Mouse (Mus musculus) stomach, embryonic 15.5 days (tissue): Measurements from ENCODE around the gene Hbb-bh2. TPM values are rescaled to one million over a fixed set of nuclear protein-coding genes. Genes with fewer than 3 reads are reported as not detected.
"Not testable (repeated sequence)": the region's sequence is repeated elsewhere in the genome, so short reads cannot be mapped to it uniquely, and the experiment has no call there.

Experiments used
- ATAC-seq: fragments of 200-750 bp; cut with Nextera tagmentation; 2 replicates; pipeline ENCODE4 v1.8.0; 2017; ENCODE audit warnings: low read depth, moderate number of reproducible peaks, moderate TSS enrichment; ENCODE audit not compliant: insufficient read depth, low FRiP score
- H3K27ac ChIP-seq: fragments of 300-500 bp; sonication (generic); 2 replicates; pipeline ENCODE4 v1.5.1; 2015; ENCODE audit warnings: mild to moderate bottlenecking, inconsistent platforms
- H3K27me3 ChIP-seq: fragments of 300-500 bp; sonication (generic); replicated peaks from 2 replicates; pipeline ENCODE4 v1.6.1; 2015; ENCODE audit warnings: inconsistent platforms
- H3K36me3 ChIP-seq: fragments of 300-500 bp; sonication (generic); 2 replicates; pipeline ENCODE4 v1.6.1; 2015; ENCODE audit warnings: inconsistent platforms
- H3K4me1 ChIP-seq: fragments of 300-500 bp; sonication (generic); 2 replicates; pipeline ENCODE4 v1.6.1; 2015; ENCODE audit warnings: inconsistent platforms
- H3K4me2 ChIP-seq: fragments of 300-500 bp; sonication (generic); 2 replicates; pipeline ENCODE4 v1.6.1; 2015; ENCODE audit warnings: mild to moderate bottlenecking, inconsistent platforms
- H3K4me3 ChIP-seq: fragments of 300-500 bp; sonication (generic); replicated peaks from 2 replicates; pipeline ENCODE4 v1.5.1; 2015; ENCODE audit warnings: inconsistent platforms
- H3K9ac ChIP-seq: fragments of 300-500 bp; sonication (generic); 2 replicates; pipeline ENCODE4 v1.6.1; 2015; ENCODE audit warnings: inconsistent platforms
- H3K9me3 ChIP-seq: fragments of 300-500 bp; sonication (generic); 2 replicates; pipeline ENCODE4 v1.6.1; 2016; ENCODE audit warnings: inconsistent platforms
- WGBS: fragments of 180-500 bp; shearing (Covaris S2); methylation state at CpG from one replicate; pipeline ENCODE4 v1.1.7; 2015; 5-methylcytosine and 5-hydroxymethylcytosine counted together
- polyA plus RNA-seq: library from polyadenylated mRNA; unstranded; fragments of >200 nt; fragmentation: Nextera tagmentation; extraction: Ambion mirVana; gene quantifications from 2 replicates; pipeline ENCODE4 v1.2.1, GENCODE M21; 2015

Hbb-bh2 gene
- polyA plus RNA-seq, 1 experiment from 2014 or later: not detected

DNA sequence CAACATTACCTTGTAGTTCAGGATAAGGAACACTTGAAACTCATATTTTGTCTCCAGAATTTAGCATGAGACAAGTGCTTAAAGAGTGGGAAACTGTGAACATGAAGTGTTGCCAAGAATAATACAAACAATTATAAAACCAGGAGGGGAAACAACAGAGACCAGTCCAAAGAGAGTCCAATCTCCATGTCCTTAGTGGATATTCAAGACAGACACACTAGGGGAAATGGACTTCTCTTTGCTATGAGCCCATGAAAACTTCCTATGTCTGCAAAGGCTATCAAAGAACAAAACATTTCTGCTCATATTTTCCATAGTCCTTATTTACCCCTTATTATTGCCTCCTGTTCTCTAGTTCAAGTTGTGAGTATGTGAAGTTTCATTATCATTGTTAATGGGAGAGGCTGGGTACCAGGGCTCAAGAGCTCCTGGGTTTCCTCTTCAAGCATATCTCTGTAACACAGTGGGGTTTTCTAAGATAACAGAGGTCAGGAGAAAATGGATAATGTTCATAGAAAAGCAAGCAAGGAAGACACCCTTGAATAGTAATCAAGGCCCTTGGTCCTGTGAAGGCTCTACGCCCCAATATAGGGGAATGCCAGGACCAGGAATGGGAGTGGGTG, 29.0 kb downstream of the Hbb-bh2 start:
- 73% methylated on average over 1 of the region's 1 CpGs for WGBS
- Histone ChIP-seq H3K4me1 (no peaks in the 10 kb centered on the region), H3K9me3 (no peaks in the 10 kb centered on the region), H3K4me3 (no peak overlapping the region), H3K4me2 (no peak overlapping the region), H3K27ac (no peak overlapping the region), H3K9ac (no peak overlapping the region), H3K36me3 (no peaks in the 10 kb centered on the region), H3K27me3 (no peaks in the 10 kb centered on the region)
- peak; percentile 41; the same call in 1 of the 2 replicates for ATAC-seq

DNA sequence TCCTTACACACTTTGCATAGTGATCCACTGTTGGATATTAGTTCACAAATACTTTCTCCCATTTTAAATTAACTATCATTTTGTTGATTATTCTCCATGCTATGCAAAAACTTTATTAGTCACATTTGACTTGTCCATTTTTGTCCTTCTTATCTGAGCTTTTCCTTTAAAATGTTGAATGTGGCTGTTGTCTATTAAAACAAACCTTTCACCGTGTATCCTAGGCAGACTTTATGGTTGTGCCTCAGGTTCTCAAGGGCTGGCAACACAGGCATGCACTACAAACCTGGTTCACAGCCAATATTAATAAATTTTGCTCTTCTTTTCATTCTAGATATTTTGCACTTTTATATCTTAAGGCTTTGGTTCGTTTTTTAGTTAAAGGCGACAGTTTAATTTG, 29.6 kb downstream of the Hbb-bh2 start:
- Histone ChIP-seq H3K4me3 (no peak overlapping the region), H3K4me1 (no peaks in the 10 kb centered on the region), H3K9ac (no peak overlapping the region), H3K36me3 (no peaks in the 10 kb centered on the region), H3K9me3 (no peaks in the 10 kb centered on the region), H3K27ac (no peak overlapping the region), H3K4me2 (no peak overlapping the region), H3K27me3 (no peaks in the 10 kb centered on the region)
- no peak for ATAC-seq
- WGBS: 72% methylated on average over 3 of the region's 3 CpGs

DNA sequence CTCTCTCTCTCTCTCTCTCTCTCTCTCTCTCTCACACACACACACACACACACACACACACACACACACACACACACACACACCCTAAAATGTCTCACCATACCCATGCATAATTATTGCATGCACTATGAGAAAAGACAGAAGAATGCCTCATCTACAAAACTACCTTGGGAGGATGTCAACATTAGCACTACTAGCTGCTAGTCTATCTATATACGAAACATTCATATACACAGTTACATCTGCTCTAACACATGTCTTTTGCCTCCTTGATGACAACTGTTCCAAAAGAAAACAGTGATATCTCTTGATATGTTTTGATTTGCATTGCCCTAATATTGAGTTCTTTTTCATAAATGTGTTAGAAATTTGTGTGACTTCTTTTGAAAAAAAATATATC, 30.0 kb downstream of the Hbb-bh2 start:
- no peak overlapping the region for H3K4me2 ChIP-seq
- WGBS: 77% methylated on average over 1 of the region's 1 CpGs
- H3K9ac ChIP-seq: no peak overlapping the region
- no peaks in the 10 kb centered on the region for H3K36me3 ChIP-seq
- no peak for ATAC-seq
- H3K27me3 ChIP-seq: no peaks in the 10 kb centered on the region
- H3K4me3 ChIP-seq: no peak overlapping the region
- H3K27ac ChIP-seq: no peak overlapping the region
- no peaks in the 10 kb centered on the region for H3K4me1 ChIP-seq
- H3K9me3 ChIP-seq: no peaks in the 10 kb centered on the region

DNA sequence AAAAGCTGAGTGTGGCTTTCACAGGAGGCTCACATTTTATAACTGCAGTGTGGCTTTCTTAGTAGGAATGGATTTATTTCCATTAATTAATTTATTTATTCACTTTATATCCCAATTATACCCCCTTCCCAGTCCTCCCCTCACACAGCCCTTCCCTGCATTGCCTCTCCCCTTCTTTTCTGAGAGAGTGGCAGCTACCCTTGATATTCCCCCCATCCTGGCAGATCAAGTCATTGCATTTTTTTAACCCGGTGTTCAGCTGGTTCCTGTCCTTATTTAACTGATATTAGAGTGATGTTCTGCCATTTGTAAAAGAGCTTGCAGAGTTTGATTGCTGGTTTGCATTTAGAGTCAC, 30.5 kb downstream of the Hbb-bh2 start:
- 52% methylated on average over 1 of the region's 1 CpGs for WGBS
- H3K9ac ChIP-seq: no peak overlapping the region
- no peak overlapping the region for H3K27ac ChIP-seq
- H3K27me3 ChIP-seq: no peaks in the 10 kb centered on the region
- H3K4me2 ChIP-seq: no peak overlapping the region
- no peak for ATAC-seq
- no peak overlapping the region for H3K4me3 ChIP-seq
- no peaks in the 10 kb centered on the region for H3K36me3 ChIP-seq
- no peaks in the 10 kb centered on the region for H3K4me1 ChIP-seq
- no peaks in the 10 kb centered on the region for H3K9me3 ChIP-seq

DNA sequence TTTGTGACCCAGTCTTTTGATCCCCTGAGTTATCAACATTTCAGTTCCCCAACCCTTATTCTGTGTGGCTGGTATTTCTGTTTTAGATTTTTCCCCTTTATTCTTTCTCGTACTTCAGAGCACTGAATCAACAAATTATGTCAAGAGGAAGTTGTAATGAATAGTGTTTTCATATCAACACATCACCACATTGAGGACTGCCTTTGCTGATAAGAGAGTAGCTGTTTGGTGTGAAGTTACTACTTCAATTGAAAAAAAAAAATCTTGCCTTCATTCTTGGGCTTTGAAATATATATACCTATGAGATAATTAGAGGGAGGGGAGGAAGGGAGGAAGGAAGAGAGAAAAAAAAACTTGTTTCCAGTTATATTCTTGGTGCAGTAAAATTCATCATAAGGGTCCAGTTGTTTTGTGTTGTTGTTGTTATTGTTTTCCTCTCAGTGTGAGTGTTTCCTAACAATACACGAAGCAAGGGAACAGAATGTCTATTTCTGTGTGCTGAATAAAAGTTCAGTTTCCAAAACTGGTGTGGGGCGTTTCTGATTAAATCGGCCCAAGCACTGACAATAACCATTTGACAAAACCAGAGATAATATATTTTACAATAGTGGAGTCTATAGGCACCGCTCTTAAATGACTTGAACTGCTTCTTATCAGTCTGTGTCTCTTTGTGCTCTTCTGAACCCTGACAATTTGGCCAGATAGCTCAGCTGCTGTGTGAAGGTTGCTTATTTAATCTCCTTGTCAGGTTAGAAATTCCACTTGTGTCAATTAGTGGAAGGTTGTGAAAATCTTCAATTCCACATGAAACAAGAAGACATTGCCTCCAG, 31.1 kb downstream of the Hbb-bh2 start:
- 44% methylated on average over 5 of the region's 5 CpGs for WGBS
- no peak overlapping the region for H3K27ac ChIP-seq

DNA sequence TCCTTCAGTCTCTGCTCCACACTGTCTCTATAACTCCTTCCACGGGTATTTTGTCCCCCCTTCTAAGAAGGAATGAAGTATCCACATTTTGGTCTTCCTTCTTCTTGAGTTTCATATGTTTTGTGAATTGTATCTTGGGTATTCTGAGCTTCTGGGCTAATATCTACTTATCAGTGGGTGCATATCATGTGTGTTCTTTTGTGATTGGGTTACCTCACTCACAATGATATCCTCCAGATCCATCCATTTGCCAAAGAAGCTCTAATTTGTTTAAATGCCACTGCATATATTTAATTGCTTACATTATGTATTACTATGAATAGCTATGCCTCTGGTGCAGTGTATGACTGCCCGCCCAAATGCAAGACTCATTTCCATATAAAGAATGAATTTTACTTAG, 32.2 kb downstream of the Hbb-bh2 start:
- not testable (repeated sequence) for ATAC-seq, H3K4me2 ChIP-seq, H3K9ac ChIP-seq, H3K27me3 ChIP-seq, H3K4me3 ChIP-seq, H3K4me1 ChIP-seq, H3K27ac ChIP-seq, H3K36me3 ChIP-seq, H3K9me3 ChIP-seq
- 64% methylated on average over 2 of the region's 2 CpGs for WGBS

More for the DNA sequence above, 31.1 kb downstream of the Hbb-bh2 start:
- Histone ChIP-seq H3K4me2 (no peak overlapping the region), H3K36me3 (no peaks in the 10 kb centered on the region), H3K27me3 (no peaks in the 10 kb centered on the region), H3K9ac (no peak overlapping the region), H3K4me3 (no peak overlapping the region), H3K4me1 (no peaks in the 10 kb centered on the region), H3K9me3 (no peaks in the 10 kb centered on the region)
- ATAC-seq: no peak

DNA sequence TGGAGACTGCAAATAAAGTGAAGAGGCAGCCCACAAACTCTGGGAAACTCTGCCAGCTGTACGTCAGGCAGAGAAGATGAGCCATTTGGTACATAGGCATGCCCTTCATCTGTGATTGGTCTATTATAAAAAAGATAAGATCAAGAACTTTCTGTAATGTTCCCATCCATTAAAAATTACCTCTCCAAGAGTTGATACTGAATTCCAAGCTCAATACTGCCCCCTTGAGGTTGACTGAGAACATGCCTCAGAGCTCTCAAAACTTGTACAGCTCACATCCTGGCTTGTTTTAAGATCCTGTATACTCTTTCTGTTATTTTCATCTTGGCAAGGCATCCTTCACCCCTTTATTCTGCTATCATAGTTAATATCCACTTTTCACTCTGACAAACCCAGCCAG, 33.5 kb downstream of the Hbb-bh2 start:
- no peaks in the 10 kb centered on the region for H3K36me3 ChIP-seq

DNA sequence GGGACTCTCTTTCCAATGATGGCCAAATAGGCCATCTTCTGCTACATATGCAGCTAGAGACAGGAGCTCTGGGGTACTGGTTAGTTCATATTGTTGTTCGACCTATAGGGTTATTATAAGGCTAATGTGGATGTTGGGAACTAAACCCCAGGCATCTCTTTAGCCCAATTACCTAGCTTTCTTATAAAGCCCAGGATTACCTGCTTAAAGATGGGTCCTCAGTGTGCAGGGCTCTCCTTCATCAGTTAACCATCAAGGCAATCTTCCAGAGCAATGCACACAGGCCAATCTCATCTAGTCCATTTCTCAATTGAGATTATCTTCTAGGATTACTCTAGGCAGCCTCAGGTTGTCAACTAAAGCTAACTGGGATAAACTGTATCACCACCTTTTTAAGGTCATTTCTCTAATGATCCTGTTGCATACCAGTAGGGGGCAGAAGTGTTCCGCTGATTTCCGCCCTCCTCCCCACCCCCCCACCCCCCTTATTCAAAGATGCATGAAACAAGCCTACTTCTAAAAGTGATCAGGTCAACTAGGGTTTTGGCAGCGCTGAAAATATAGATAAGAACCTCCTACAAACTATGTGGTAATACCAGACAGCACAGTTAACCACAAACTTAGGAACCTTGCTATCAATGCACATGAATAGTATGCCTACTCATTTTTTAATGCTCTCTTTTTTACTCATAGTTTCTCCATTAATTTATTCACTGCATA, 47.5 kb downstream of the Hbb-bh2 start:
- Histone ChIP-seq H3K9ac (no peak overlapping the region), H3K4me3 (no peak overlapping the region), H3K4me1 (no peaks in the 10 kb centered on the region), H3K27me3 (no peaks in the 10 kb centered on the region), H3K36me3 (no peaks in the 10 kb centered on the region), H3K27ac (no peak overlapping the region), H3K4me2 (no peak overlapping the region), H3K9me3 (no peaks in the 10 kb centered on the region)
- ATAC-seq: no peak
- WGBS: 16% methylated on average over 4 of the region's 4 CpGs

More for the DNA sequence above, 33.5 kb downstream of the Hbb-bh2 start:
- H3K4me1 ChIP-seq: no peaks in the 10 kb centered on the region
- no peaks in the 10 kb centered on the region for H3K9me3 ChIP-seq
- no peak overlapping the region for H3K9ac ChIP-seq
- H3K27me3 ChIP-seq: no peaks in the 10 kb centered on the region
- no peak overlapping the region for H3K4me2 ChIP-seq
- H3K27ac ChIP-seq: no peak overlapping the region
- H3K4me3 ChIP-seq: no peak overlapping the region
- 58% methylated on average over 1 of the region's 1 CpGs for WGBS
- ATAC-seq: no peak

DNA sequence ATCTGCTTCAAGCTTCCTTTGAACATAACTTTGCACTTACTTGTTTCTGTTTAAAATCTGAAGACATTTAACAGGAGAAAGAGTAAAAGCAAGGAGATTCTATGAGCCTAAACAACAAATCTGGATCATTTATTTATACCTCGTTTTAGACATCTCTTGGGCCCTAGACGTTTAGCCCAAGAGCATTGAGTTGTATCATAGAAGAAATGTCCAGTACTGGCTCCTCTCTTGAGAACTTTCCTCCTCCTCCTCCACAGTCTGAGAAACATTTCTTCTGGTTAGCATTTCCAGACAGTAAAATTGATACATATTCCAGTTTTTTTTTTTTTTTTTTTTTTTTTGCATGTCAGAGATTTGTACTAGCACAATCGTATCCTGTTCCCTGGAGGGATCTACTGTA, 48.6 kb downstream of the Hbb-bh2 start, which contains the start of gene Olfr67:
Olfr67 (minus strand) TSS at position 101 of the 400 bp plus-strand sequence.
- Histone ChIP-seq H3K27me3 (no peaks in the 10 kb centered on the region), H3K27ac (no peak within 1 kb of the TSS), H3K4me1 (no peaks in the 10 kb centered on the region), H3K36me3 (no peaks in the 10 kb centered on the region), H3K4me2 (no peak within 1 kb of the TSS), H3K9ac (no peak within 1 kb of the TSS), H3K9me3 (no peaks in the 10 kb centered on the region), H3K4me3 (no peak within 1 kb of the TSS)
- ATAC-seq: no peak
- 70% methylated on average over 3 of the region's 3 CpGs for WGBS

Other genes with a start within 250 kb of the Hbb-bh2 start
- gene Olfr619, start 239.9 kb downstream of the Hbb-bh2 start, polyA plus RNA-seq: not detected in 2 replicates
- not detected in 2 replicates for gene Olfr620, start 228.0 kb downstream of the Hbb-bh2 start, polyA plus RNA-seq
- not detected in 2 replicates for gene Olfr622, start 197.8 kb downstream of the Hbb-bh2 start, polyA plus RNA-seq
- not detected in 2 replicates for gene Olfr623, start 176.8 kb downstream of the Hbb-bh2 start, polyA plus RNA-seq
- 0.03 and 0.04 TPM in 2 replicates for gene Olfr624, start 169.3 kb downstream of the Hbb-bh2 start, polyA plus RNA-seq
- not detected in 2 replicates for gene Olfr625-ps1, start 157.8 kb downstream of the Hbb-bh2 start, polyA plus RNA-seq
- not detected in 2 replicates for gene Olfr243, start 125.8 kb downstream of the Hbb-bh2 start, polyA plus RNA-seq
- gene Olfr628, start 110.1 kb downstream of the Hbb-bh2 start, polyA plus RNA-seq: not detected in 2 replicates
- gene Olfr629, start 95.6 kb downstream of the Hbb-bh2 start, polyA plus RNA-seq: not detected in 2 replicates
- not detected in 2 replicates for gene Olfr630, start 83.2 kb downstream of the Hbb-bh2 start, polyA plus RNA-seq
- not detected in 2 replicates for gene Olfr69, start 68.9 kb downstream of the Hbb-bh2 start, polyA plus RNA-seq
- gene Olfr68, start 60.8 kb downstream of the Hbb-bh2 start, polyA plus RNA-seq: not detected in 2 replicates
- not detected in 2 replicates for gene Olfr67, start 48.7 kb downstream of the Hbb-bh2 start, polyA plus RNA-seq
- gene Hbb-bt, start 26.5 kb downstream of the Hbb-bh2 start, polyA plus RNA-seq: 3,099 and 5,430 TPM in 2 replicates
- gene Hbb-bs, start 12.4 kb downstream of the Hbb-bh2 start, polyA plus RNA-seq: 8,336 and 14,080 TPM in 2 replicates
- 4.5 and 5.1 TPM in 2 replicates for gene Hbb-bh1, start 2.6 kb upstream of the Hbb-bh2 start, polyA plus RNA-seq
- gene Hbb-y, start 12.7 kb upstream of the Hbb-bh2 start, polyA plus RNA-seq: 247 and 357 TPM in 2 replicates
- gene Olfr66, start 45.7 kb upstream of the Hbb-bh2 start, polyA plus RNA-seq: not detected in 2 replicates
- gene Olfr64, start 54.0 kb upstream of the Hbb-bh2 start, polyA plus RNA-seq: not detected in 2 replicates
- not detected in 2 replicates for gene Olfr65, start 63.0 kb upstream of the Hbb-bh2 start, polyA plus RNA-seq
- not detected in 2 replicates for gene Olfr631, start 88.3 kb upstream of the Hbb-bh2 start, polyA plus RNA-seq
- not detected in 2 replicates for gene Olfr632, start 93.8 kb upstream of the Hbb-bh2 start, polyA plus RNA-seq
- gene Olfr633, start 103.9 kb upstream of the Hbb-bh2 start, polyA plus RNA-seq: not detected in 2 replicates
- gene Olfr635, start 130.6 kb upstream of the Hbb-bh2 start, polyA plus RNA-seq: not detected in 2 replicates
- not detected in 2 replicates for gene Olfr638, start 158.2 kb upstream of the Hbb-bh2 start, polyA plus RNA-seq
- gene Olfr639, start 176.8 kb upstream of the Hbb-bh2 start, polyA plus RNA-seq: not detected in 2 replicates
- not detected in 2 replicates for gene Olfr640, start 185.1 kb upstream of the Hbb-bh2 start, polyA plus RNA-seq
- gene Olfr641, start 194.9 kb upstream of the Hbb-bh2 start, polyA plus RNA-seq: not detected in 2 replicates
- not detected in 2 replicates for gene Olfr642, start 212.1 kb upstream of the Hbb-bh2 start, polyA plus RNA-seq
- not detected in 2 replicates for gene 4930516K23Rik, start 220.9 kb upstream of the Hbb-bh2 start, polyA plus RNA-seq
- gene Olfr644, start 231.3 kb upstream of the Hbb-bh2 start, polyA plus RNA-seq: not detected in 2 replicates
- not detected in 2 replicates for gene Olfr645, start 244.9 kb upstream of the Hbb-bh2 start, polyA plus RNA-seq